Mouse (Mus musculus): ENCODE measurements around the gene Rabgap1l.
"Not testable (repeated sequence)": the region's sequence is repeated elsewhere in the genome, so short reads cannot be mapped to it uniquely, and the experiment has no call there.

Rabgap1l gene

GRCm38 (mm10) chr1:160295323-160295722, 497.7 kb downstream of the Rabgap1l start:
- DNase-seq (ENCODE audit: extremely low read depth, insufficient read length, low spot score): no peak

- no peak for DNase-seq (ENCODE audit: extremely low read depth, insufficient read length, low spot score)
Observed at GRCm38 (mm10) chr1:160293488-160293887, 499.5 kb downstream of the Rabgap1l start.

- DNase-seq (ENCODE audit: extremely low read depth, insufficient read length, low spot score): no peak
Observed at GRCm38 (mm10) chr1:160292058-160292457, 501.0 kb downstream of the Rabgap1l start.

GRCm38 (mm10) chr1:160290242-160290641, 502.8 kb downstream of the Rabgap1l start:
- DNase-seq (ENCODE audit: extremely low read depth, insufficient read length, low spot score): no peak

GRCm38 (mm10) chr1:160287058-160287645, 505.9 kb downstream of the Rabgap1l start:
- DNase-seq (ENCODE audit: extremely low read depth, insufficient read length, low spot score): no peak

GRCm38 (mm10) chr1:160286400-160287057, 506.5 kb downstream of the Rabgap1l start:
- DNase-seq (ENCODE audit: extremely low read depth, insufficient read length, low spot score): no peak

- no peak for DNase-seq (ENCODE audit: extremely low read depth, insufficient read length, low spot score)
Observed at GRCm38 (mm10) chr1:160284241-160284640, 508.8 kb downstream of the Rabgap1l start.

- DNase-seq (ENCODE audit: extremely low read depth, insufficient read length, low spot score): not testable (repeated sequence)
Observed at GRCm38 (mm10) chr1:160282166-160282874, 510.7 kb downstream of the Rabgap1l start.

- no peak for DNase-seq (ENCODE audit: extremely low read depth, insufficient read length, low spot score)
Observed at GRCm38 (mm10) chr1:160281337-160282084, 511.5 kb downstream of the Rabgap1l start.

- peak; percentile 18 for DNase-seq (ENCODE audit: extremely low read depth, insufficient read length, low spot score)
Observed at GRCm38 (mm10) chr1:160280603-160281002, 512.4 kb downstream of the Rabgap1l start.

- DNase-seq (ENCODE audit: extremely low read depth, insufficient read length, low spot score): no peak
Observed at GRCm38 (mm10) chr1:160277940-160278682, 514.9 kb downstream of the Rabgap1l start.

GRCm38 (mm10) chr1:160275248-160275647, 517.8 kb downstream of the Rabgap1l start:
- no peak for DNase-seq (ENCODE audit: extremely low read depth, insufficient read length, low spot score)

GRCm38 (mm10) chr1:160273133-160273743, 519.8 kb downstream of the Rabgap1l start:
- DNase-seq (ENCODE audit: extremely low read depth, insufficient read length, low spot score): no peak

GRCm38 (mm10) chr1:160271282-160271967, 521.6 kb downstream of the Rabgap1l start:
- DNase-seq (ENCODE audit: extremely low read depth, insufficient read length, low spot score): no peak

GRCm38 (mm10) chr1:160268322-160268721, 524.7 kb downstream of the Rabgap1l start:
- no peak for DNase-seq (ENCODE audit: extremely low read depth, insufficient read length, low spot score)

- DNase-seq (ENCODE audit: extremely low read depth, insufficient read length, low spot score): peak; percentile 75
Observed at GRCm38 (mm10) chr1:160263630-160264346, 529.2 kb downstream of the Rabgap1l start.

GRCm38 (mm10) chr1:160263053-160263452, 530.0 kb downstream of the Rabgap1l start:
- DNase-seq (ENCODE audit: extremely low read depth, insufficient read length, low spot score): no peak

- peak; percentile 27 for DNase-seq (ENCODE audit: extremely low read depth, insufficient read length, low spot score)
Observed at GRCm38 (mm10) chr1:160262415-160262814, 530.6 kb downstream of the Rabgap1l start.

GRCm38 (mm10) chr1:160261849-160262248, 531.2 kb downstream of the Rabgap1l start:
- no peak for DNase-seq (ENCODE audit: extremely low read depth, insufficient read length, low spot score)
